Mouse (Mus musculus) adrenal gland, postnatal 4 days (tissue): ENCODE measurements around the gene Slc18b1. TPM values are rescaled to one million over a fixed set of nuclear protein-coding genes. Genes with fewer than 3 reads are reported as not detected.

ENCODE experiments used
- total RNA-seq, 2 experiments: library from RNA; stranded (reverse); gene quantifications; 2 replicates each; pipeline ENCODE4 v1.2.3; 2021

Gene Slc18b1
- total RNA-seq, 2 experiments from 2014 or later: 58.7 to 62.1 TPM

Other genes starting within 250 kb of the Slc18b1 start
- gene Rps12, start 9.7 kb upstream of the Slc18b1 start, total RNA-seq: 100 to 1,000 TPM; 618 to 653 TPM
- gene Vnn3, start 54.5 kb downstream of the Slc18b1 start, total RNA-seq: 10 to 100 TPM; 17.1 to 24.1 TPM
- 10 to 100 TPM; 50.0 to 52.2 TPM for gene Vnn1, start 97.7 kb downstream of the Slc18b1 start, total RNA-seq
- gene Taar1, start 123.4 kb downstream of the Slc18b1 start, total RNA-seq: not detected
- not detected for gene Taar2, start 141.6 kb downstream of the Slc18b1 start, total RNA-seq
- not detected for gene Taar3, start 152.6 kb downstream of the Slc18b1 start, total RNA-seq
- gene Taar4, start 163.5 kb downstream of the Slc18b1 start, total RNA-seq: not detected
- not detected for gene Taar5, start 173.7 kb downstream of the Slc18b1 start, total RNA-seq
- gene Taar6, start 188.7 kb downstream of the Slc18b1 start, total RNA-seq: not detected
- not detected for gene Taar7a, start 196.5 kb downstream of the Slc18b1 start, total RNA-seq
- gene Taar7b, start 203.0 kb downstream of the Slc18b1 start, total RNA-seq: not detected
- gene Taar7d, start 230.2 kb downstream of the Slc18b1 start, total RNA-seq: not detected
- gene Taar7e, start 240.6 kb downstream of the Slc18b1 start, total RNA-seq: not detected